ENCODE assay signal across 21 mouse cellular contexts in the genomic region with DNA sequence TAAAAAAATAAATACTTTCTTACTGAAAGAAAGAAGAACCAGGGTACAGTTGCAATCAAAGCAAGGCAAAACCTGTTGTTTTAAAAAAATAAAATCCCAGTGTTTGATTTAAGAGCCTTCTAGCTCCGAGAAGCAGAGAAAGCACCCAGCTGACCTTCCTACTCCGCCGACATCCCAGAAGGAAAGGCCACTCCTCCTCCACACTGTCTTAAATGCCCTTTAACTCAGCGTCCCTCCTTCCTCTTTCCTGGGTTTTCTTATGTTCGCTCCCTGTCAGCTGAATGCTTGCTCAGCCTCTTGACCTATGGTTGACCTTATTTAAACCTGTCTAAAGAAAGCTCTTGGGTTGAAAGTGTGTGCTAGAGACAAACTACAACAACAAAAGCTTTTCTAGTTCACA.
DNase-seq lines count a peak whose midpoint lies in the region.
"Had no signal": no experiment of that assay in that cellular context is flagged by ENCODE, and none has a peak within 500 bp of the region (broad histone marks: within the 10 kb centered on the region; RNA-seq: fewer than 3 reads in every experiment).

No protein-coding gene starts in this region.

- DNase-seq in lung, postnatal 36 days = peak; percentile 10
- DNase-seq in lung, postnatal 10 days = no peak
- DNase-seq in adipocyte (ENCODE audit: low spot score) = peak; percentile 22
- no peak for DNase-seq in thymus, postnatal 36 days
- no peak for DNase-seq in gastrocnemius, postnatal 25 days
- DNase-seq in thymus, postnatal 0 days (ENCODE audit: low spot score) = no peak
- DNase-seq: cerebellum, adult 2 months; cerebellum, postnatal 36 days; gastrocnemius, postnatal 14 days; heart, adult 18-20 months; heart, postnatal 14 days; kidney, adult 18-20 months; layer of hippocampus, adult 9-11 months; lung, embryonic 14.5 days; thymus, adult 2 months had no signal

- no peak overlapping the region for H3K4me3 ChIP-seq in macrophage (ENCODE audit: inconsistent target)
- H3K4me3 ChIP-seq: forebrain, embryonic 10.5 days; heart, embryonic 13.5 days; limb, embryonic 13.5 days; liver, embryonic 12.5 days had no signal

- H3K27ac ChIP-seq in macrophage = 0 out of 2 replicates have a peak overlapping the region, but pooled peaks have one; percentile 3
- H3K27ac ChIP-seq: forebrain, embryonic 10.5 days; heart, embryonic 13.5 days; limb, embryonic 13.5 days; liver, embryonic 12.5 days; stomach, postnatal 0 days had no signal

- H3K36me3 ChIP-seq in macrophage (ENCODE audit: inconsistent target) = no peaks in the 10 kb centered on the region
- H3K36me3 ChIP-seq: forebrain, embryonic 10.5 days; heart, embryonic 13.5 days; limb, embryonic 13.5 days; liver, embryonic 12.5 days had no signal

- H3K79me2 ChIP-seq in macrophage (ENCODE audit: inconsistent target) = no peaks in the 10 kb centered on the region

- WGBS in macrophage (ENCODE audit: missing documents) = 44% methylated on average over 5 of the region's 5 CpGs

Comparison
In these comparisons a context has a peak if more than half of its experiments do, and no peak if none do; other contexts are left out.
1. DNase-seq: peak in lung, postnatal 36 days (single experiment) and adipocyte (single experiment); none in lung, postnatal 10 days (single experiment), thymus, postnatal 36 days (0 of 2), gastrocnemius, postnatal 25 days (single experiment) and thymus, postnatal 0 days (single experiment).